Comparison of ENCODE assay signal across 1 mouse cellular context in the genomic region with DNA sequence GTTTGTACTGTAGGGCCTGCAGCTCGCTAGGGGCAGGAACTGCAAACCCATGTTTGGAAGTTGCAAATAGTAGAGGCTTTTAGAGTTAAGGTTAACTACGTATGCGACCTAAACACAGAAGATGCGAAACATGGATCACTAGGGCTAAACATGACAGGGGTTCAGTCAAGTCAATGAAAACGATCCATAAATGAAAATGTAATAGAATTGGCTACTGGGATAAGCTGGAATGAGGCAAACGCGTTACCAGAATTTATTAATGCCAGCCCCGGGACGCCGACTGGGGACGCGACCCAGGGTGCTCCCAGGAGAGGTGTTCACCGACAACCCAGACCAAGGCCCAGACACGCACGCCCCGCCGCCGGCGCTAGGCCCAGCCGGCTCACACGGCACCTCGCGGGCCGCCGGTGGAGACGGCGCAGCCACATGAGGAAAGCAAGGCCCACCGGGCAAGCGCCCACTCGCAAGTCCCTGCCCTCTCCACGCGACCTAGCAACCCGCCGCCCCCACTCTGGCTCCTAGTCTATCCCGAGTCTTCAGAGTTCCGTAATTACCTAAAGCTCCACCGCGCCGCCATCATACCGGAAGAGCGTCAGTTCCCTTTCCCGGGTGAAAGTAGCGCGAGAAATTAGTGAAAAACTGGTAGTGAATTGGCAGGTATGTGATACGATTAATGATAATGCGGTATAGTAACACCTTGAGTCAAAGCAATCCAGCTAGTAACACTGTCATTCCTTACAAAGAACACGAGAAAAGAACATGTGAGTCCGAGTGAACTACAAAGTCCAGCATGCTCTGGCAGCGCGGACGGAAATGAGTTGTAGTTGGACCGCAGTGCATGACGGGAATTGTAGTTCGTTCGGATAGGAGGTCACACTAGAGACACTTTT.
TF ChIP-seq lines count a peak whose summit lies in the region.

A gene (minus strand): TSS at position 780 of the 890 bp plus-strand sequence.

TF ChIP-seq in MEL, 35 proteins besides CTCF, POLR2A, EP300 and RAD21 (continued from another document):
- 0 out of 2 replicates have a peak, but pooled peaks have one; percentile 9 for TF ChIP-seq CHD1 (IDR thresholded peaks at IDR 0.05; ENCODE audit: low read depth, low read length)
- TF ChIP-seq JUND (IDR thresholded peaks at IDR 0.05; ENCODE audit: low read depth, low read length) = no peak
- TF ChIP-seq KAT2A (conservative IDR thresholded peaks at IDR 0.05; ENCODE audit: low read depth, low read length) = peak; percentile 99
- peak; percentile 69 for TF ChIP-seq TBP (IDR thresholded peaks at IDR 0.05; ENCODE audit: low read depth, low read length)
- TF ChIP-seq MAX (IDR thresholded peaks at IDR 0.05; ENCODE audit: low read length) = peak; percentile 89
- TF ChIP-seq SIN3A (IDR thresholded peaks at IDR 0.05; ENCODE audit: low read length) = peak; percentile 74
- TF ChIP-seq POLR2AphosphoS5 (IDR thresholded peaks at IDR 0.05; ENCODE audit: borderline replicate concordance, low read depth, low read length) = no peak
- no peak for TF ChIP-seq RCOR1 (IDR thresholded peaks at IDR 0.05; ENCODE audit: low read depth, low read length)
- no peak for TF ChIP-seq ETS1 (IDR thresholded peaks at IDR 0.05; ENCODE audit: low read depth, low read length)
- TF ChIP-seq ELF1 (IDR thresholded peaks at IDR 0.05; ENCODE audit: low read depth, low read length) = peak; percentile 75
- no peak for TF ChIP-seq USF2 (IDR thresholded peaks at IDR 0.05; ENCODE audit: borderline replicate concordance in 1 of 2, insufficient read depth in 1 of 2, low read depth in 1 of 2, low read length in 2 of 2)
- TF ChIP-seq HCFC1 (IDR thresholded peaks at IDR 0.05; ENCODE audit: low read depth, low read length) = peak; percentile 99
- no peak for TF ChIP-seq POLR2AphosphoS2 (IDR thresholded peaks at IDR 0.05; ENCODE audit: low read length)
- no peak for TF ChIP-seq ZNF384 (IDR thresholded peaks at IDR 0.05; ENCODE audit: low read depth, low read length)
- TF ChIP-seq USF1 (IDR thresholded peaks at IDR 0.05; ENCODE audit: low read depth, low read length) = no peak
- no peak for TF ChIP-seq MEF2A (IDR thresholded peaks at IDR 0.05; ENCODE audit: extremely low read depth, insufficient replicate concordance, low read depth, low read length, poor library complexity, severe bottlenecking)
TF ChIP-seq in MEL: peak in this region for 15.
